Mouse (Mus musculus): ENCODE measurements around the gene Rerg. TPM values are rescaled to one million over a fixed set of nuclear protein-coding genes. Genes with fewer than 3 reads are reported as not detected.

Gene Rerg
- total RNA-seq, 2 experiments from 2014 or later = not detected

- ATAC-seq (replicated peaks; ENCODE audit: low FRiP score, poor library complexity, severe bottlenecking) = no peak
These were observed 31.9 kb downstream of the Rerg start for GRCm38 (mm10) chr6:137138391-137138790.

GRCm38 (mm10) chr6:137136401-137136800, 33.9 kb downstream of the Rerg start:
- ATAC-seq (replicated peaks; ENCODE audit: low FRiP score, poor library complexity, severe bottlenecking) = no peak

GRCm38 (mm10) chr6:137135506-137136391, 34.5 kb downstream of the Rerg start:
- no peak for ATAC-seq (replicated peaks; ENCODE audit: low FRiP score, poor library complexity, severe bottlenecking)

- no peak for ATAC-seq (replicated peaks; ENCODE audit: low FRiP score, poor library complexity, severe bottlenecking)
These were observed 38.5 kb downstream of the Rerg start for GRCm38 (mm10) chr6:137131794-137132193.

- no peak for ATAC-seq (replicated peaks; ENCODE audit: low FRiP score, poor library complexity, severe bottlenecking)
These were observed 38.9 kb downstream of the Rerg start for GRCm38 (mm10) chr6:137131349-137131748.

GRCm38 (mm10) chr6:137126861-137127260, 43.4 kb downstream of the Rerg start:
- no peak for ATAC-seq (replicated peaks; ENCODE audit: low FRiP score, poor library complexity, severe bottlenecking)

GRCm38 (mm10) chr6:137126224-137126623, 44.1 kb downstream of the Rerg start:
- ATAC-seq (replicated peaks; ENCODE audit: low FRiP score, poor library complexity, severe bottlenecking) = no peak

- ATAC-seq (replicated peaks; ENCODE audit: low FRiP score, poor library complexity, severe bottlenecking) = no peak
These were observed 44.9 kb downstream of the Rerg start for GRCm38 (mm10) chr6:137125433-137125832.

GRCm38 (mm10) chr6:137125006-137125405, 45.3 kb downstream of the Rerg start:
- no peak for ATAC-seq (replicated peaks; ENCODE audit: low FRiP score, poor library complexity, severe bottlenecking)

GRCm38 (mm10) chr6:137116849-137117473, 53.3 kb downstream of the Rerg start:
- no peak for ATAC-seq (replicated peaks; ENCODE audit: low FRiP score, poor library complexity, severe bottlenecking)

- ATAC-seq (replicated peaks; ENCODE audit: low FRiP score, poor library complexity, severe bottlenecking) = no peak
These were observed 55.4 kb downstream of the Rerg start for GRCm38 (mm10) chr6:137114859-137115258.

- no peak for ATAC-seq (replicated peaks; ENCODE audit: low FRiP score, poor library complexity, severe bottlenecking)
These were observed 59.0 kb downstream of the Rerg start for GRCm38 (mm10) chr6:137111266-137111813.

GRCm38 (mm10) chr6:137110778-137111174, 59.5 kb downstream of the Rerg start:
- no peak for ATAC-seq (replicated peaks; ENCODE audit: low FRiP score, poor library complexity, severe bottlenecking)

- ATAC-seq (replicated peaks; ENCODE audit: low FRiP score, poor library complexity, severe bottlenecking) = no peak
These were observed 60.2 kb downstream of the Rerg start for GRCm38 (mm10) chr6:137109811-137110777.

GRCm38 (mm10) chr6:137105285-137105684, 65.0 kb downstream of the Rerg start:
- no peak for ATAC-seq (replicated peaks; ENCODE audit: low FRiP score, poor library complexity, severe bottlenecking)

GRCm38 (mm10) chr6:137102662-137103179, 67.6 kb downstream of the Rerg start:
- no peak for ATAC-seq (replicated peaks; ENCODE audit: low FRiP score, poor library complexity, severe bottlenecking)

GRCm38 (mm10) chr6:137101886-137102661, 68.2 kb downstream of the Rerg start:
- no peak for ATAC-seq (replicated peaks; ENCODE audit: low FRiP score, poor library complexity, severe bottlenecking)

- no peak for ATAC-seq (replicated peaks; ENCODE audit: low FRiP score, poor library complexity, severe bottlenecking)
These were observed 70.0 kb downstream of the Rerg start for GRCm38 (mm10) chr6:137100259-137100658.
